22 mouse cellular contexts compared by ENCODE assay signal in genomic region chr3:125932594-125933237, GRCm38 (mm10). TPM values are rescaled to one million over a fixed set of nuclear protein-coding genes. Genes with fewer than 3 reads are reported as not detected.
A peak's percentile ranks its signal among the peaks of the same experiment; 100 is the strongest.
DNase-seq lines count a peak whose midpoint lies in the region; ATAC-seq and TF ChIP-seq lines count a peak whose summit lies in the region.
"Had no signal": no experiment of that assay in that cellular context is flagged by ENCODE, and none has a peak within 500 bp of the region (broad histone marks: within the 10 kb centered on the region; RNA-seq: fewer than 3 reads in every experiment).

No protein-coding gene starts in this region.

- H3K4me2 ChIP-seq in liver, embryonic 14.5 days (ENCODE audit: low read depth) = no peak overlapping the region
- H3K4me2 ChIP-seq in liver, embryonic 12.5 days = no peak overlapping the region
- H3K4me2 ChIP-seq: embryonic facial prominence, embryonic 12.5 days; forebrain, embryonic 13.5 days; heart, embryonic 11.5 days; heart, embryonic 15.5 days; hindbrain, embryonic 14.5 days had no signal

- H3K27ac ChIP-seq in liver, embryonic 14.5 days = no peak overlapping the region
- H3K27ac ChIP-seq in liver, embryonic 12.5 days = no peak overlapping the region
- H3K27ac ChIP-seq in heart, embryonic 10.5 days = no peak overlapping the region
- H3K27ac ChIP-seq: embryonic facial prominence, embryonic 12.5 days; forebrain, embryonic 13.5 days; heart, embryonic 15.5 days; hindbrain, embryonic 10.5 days; hindbrain, embryonic 14.5 days had no signal

- H3K27me3 ChIP-seq in liver, embryonic 14.5 days (ENCODE audit: control insufficient read depth, insufficient read depth, low read length) = peaks cover 7% of the 10 kb centered on the region
- peaks cover 11% of the 10 kb centered on the region for H3K27me3 ChIP-seq in liver, embryonic 12.5 days (replicated peaks)
- peaks cover 18% of the 10 kb centered on the region for H3K27me3 ChIP-seq in heart, embryonic 10.5 days (ENCODE audit: insufficient read depth, poor library complexity, severe bottlenecking)

- WGBS in liver, embryonic 14.5 days (ENCODE audit: insufficient replicate concordance) = 60% methylated on average over 3 of the region's 3 CpGs
- WGBS in liver, embryonic 12.5 days (ENCODE audit: insufficient replicate concordance) = 71% methylated on average over 3 of the region's 3 CpGs
- WGBS in heart, embryonic 10.5 days = 85% methylated on average over 3 of the region's 3 CpGs

- peak; percentile 35; the same call in 1 of the 2 replicates for ATAC-seq in liver, embryonic 14.5 days (ENCODE audit: insufficient read depth)
- no peak for ATAC-seq in liver, embryonic 12.5 days
- peak; percentile 74 to 82; a peak in 3 of 4 replicates for ATAC-seq in hematopoietic stem cell, adult 5-6 weeks (replicated peaks in 1 of 2; ENCODE audit: insufficient read depth in 1 of 2, low FRiP score in 2 of 2, low TSS enrichment in 1 of 2, low read depth in 1 of 2, poor library complexity in 2 of 2, severe bottlenecking in 2 of 2)
- peak; percentile 92 for ATAC-seq in megakaryocyte-erythroid progenitor cell, adult 5-6 weeks (replicated peaks; ENCODE audit: low FRiP score, low TSS enrichment, poor library complexity, severe bottlenecking)
- ATAC-seq in monocyte, adult 5-6 weeks (replicated peaks; ENCODE audit: insufficient number of reproducible peaks, low FRiP score, low TSS enrichment, poor library complexity, severe bottlenecking) = no peak
- ATAC-seq: forebrain, embryonic 13.5 days; forebrain, postnatal 0 days had no signal

- no peak overlapping the region for H3K4me3 ChIP-seq in liver, embryonic 14.5 days (ENCODE audit: insufficient read depth in 1 of 2, low read depth in 2 of 2, low read length in 2 of 2)
- no peak overlapping the region for H3K4me3 ChIP-seq in liver, embryonic 12.5 days
- no peak overlapping the region for H3K4me3 ChIP-seq in heart, embryonic 10.5 days
- H3K4me3 ChIP-seq: embryonic facial prominence, embryonic 12.5 days; forebrain, embryonic 13.5 days; heart, embryonic 15.5 days; hindbrain, embryonic 10.5 days had no signal

- no peak for DNase-seq in liver, embryonic 14.5 days (ENCODE audit: low read depth in 3 of 3, low spot score in 3 of 3)
- DNase-seq in MEL-GATA-1-ER (ENCODE audit: extremely low read depth, low read depth) = peak; percentile 94
- no peak for DNase-seq in layer of hippocampus, postnatal 10 days (ENCODE audit: low spot score in 2 of 2)
- no peak for DNase-seq in heart, embryonic 10.5 days (ENCODE audit: low spot score)
- DNase-seq: adrenal gland, adult 2 months; adrenal gland, postnatal 25 days; cerebellum, adult 8-10 months; cerebellum, postnatal 14 days; forebrain, postnatal 0 days; gastrocnemius, postnatal 36 days; heart, adult 11 months; heart, postnatal 14 days had no signal

- H3K9ac ChIP-seq in liver, embryonic 14.5 days (replicated peaks) = no peak overlapping the region
- no peak overlapping the region for H3K9ac ChIP-seq in liver, embryonic 12.5 days
- H3K9ac ChIP-seq: embryonic facial prominence, embryonic 12.5 days; forebrain, embryonic 13.5 days; forebrain, postnatal 0 days; heart, embryonic 15.5 days; hindbrain, embryonic 14.5 days had no signal

- H3K9me3 ChIP-seq in liver, embryonic 14.5 days (ENCODE audit: control insufficient read depth, low read length) = no peaks in the 10 kb centered on the region
- H3K9me3 ChIP-seq in liver, embryonic 12.5 days (replicated peaks) = no peaks in the 10 kb centered on the region
- H3K9me3 ChIP-seq in heart, embryonic 10.5 days = no peaks in the 10 kb centered on the region
- H3K9me3 ChIP-seq: embryonic facial prominence, embryonic 12.5 days; forebrain, embryonic 13.5 days; heart, embryonic 15.5 days; hindbrain, embryonic 10.5 days had no signal

- peak; percentile 42 for TF ChIP-seq EP300 in liver, embryonic 14.5 days (IDR thresholded peaks at IDR 0.05; ENCODE audit: low read depth)

- no peak for TF ChIP-seq CTCF in liver, embryonic 14.5 days (IDR thresholded peaks at IDR 0.05; ENCODE audit: low read depth)

- no peaks in the 10 kb centered on the region for H3K4me1 ChIP-seq in liver, embryonic 14.5 days (replicated peaks; ENCODE audit: control insufficient read depth in 2 of 2, insufficient read depth in 2 of 2, low read length in 1 of 2)
- no peaks in the 10 kb centered on the region for H3K4me1 ChIP-seq in liver, embryonic 12.5 days
- H3K4me1 ChIP-seq in heart, embryonic 10.5 days = peaks cover 5% of the 10 kb centered on the region

- H3K36me3 ChIP-seq in liver, embryonic 14.5 days (replicated peaks; ENCODE audit: control insufficient read depth, insufficient read depth, low read depth) = no peaks in the 10 kb centered on the region
- no peaks in the 10 kb centered on the region for H3K36me3 ChIP-seq in liver, embryonic 12.5 days
- H3K36me3 ChIP-seq in heart, embryonic 10.5 days = no peaks in the 10 kb centered on the region
- H3K36me3 ChIP-seq: embryonic facial prominence, embryonic 12.5 days; heart, embryonic 15.5 days; hindbrain, embryonic 10.5 days had no signal

RNA-seq across cellular contexts. Expression of gene Ugt8a, which starts 5.7 kb away (rescaled TPM):
- 0.05 and 0.15 TPM in 2 replicates for polyA plus RNA-seq in liver, embryonic 14.5 days (2012; rRNA removed)
- 0.06 and 0.28 TPM in 2 replicates for polyA plus RNA-seq in liver, embryonic 14.5 days (2014; fragmentation: Nextera tagmentation; extraction: Ambion mirVana)
- 0.04 TPM in 1 of 2 replicates, not detected in the other for polyA plus RNA-seq in liver, embryonic 12.5 days (2016; fragmentation: Nextera tagmentation; extraction: Ambion mirVana)
- total RNA-seq in hematopoietic stem cell, adult 5-6 weeks (2017) = 0.25 and 0.44 TPM in 2 replicates
- 1.0 and 1.7 TPM in 2 replicates for total RNA-seq in megakaryocyte-erythroid progenitor cell, adult 5-6 weeks (2014; fragmentation: Nextera tagmentation)
- total RNA-seq in megakaryocyte-erythroid progenitor cell, adult 5-6 weeks (2017) = 1.8 TPM in 1 of 2 replicates, not detected in the other
- total RNA-seq in layer of hippocampus, postnatal 10 days (2021) = 10 to 100 TPM; 12.1 to 15.4 TPM
- 0.15 and 0.21 TPM in 2 replicates for polyA plus RNA-seq in heart, embryonic 10.5 days (2016; fragmentation: Nextera tagmentation; extraction: Ambion mirVana)
- not detected in 3 replicates for total RNA-seq in monocyte, adult 5-6 weeks (2017)
- total RNA-seq: adrenal gland, postnatal 25 days had no signal
- polyA plus RNA-seq: adrenal gland, adult 2 months had no signal

Comparison
In these comparisons a context has a peak if more than half of its experiments do, and no peak if none do; other contexts are left out.
1. ATAC-seq: peak in liver, embryonic 14.5 days (single experiment), hematopoietic stem cell, adult 5-6 weeks (2 of 2) and megakaryocyte-erythroid progenitor cell, adult 5-6 weeks (single experiment); none in liver, embryonic 12.5 days (single experiment) and monocyte, adult 5-6 weeks (single experiment).